ENCODE assay signal across 1 mouse cellular context in the genomic region with DNA sequence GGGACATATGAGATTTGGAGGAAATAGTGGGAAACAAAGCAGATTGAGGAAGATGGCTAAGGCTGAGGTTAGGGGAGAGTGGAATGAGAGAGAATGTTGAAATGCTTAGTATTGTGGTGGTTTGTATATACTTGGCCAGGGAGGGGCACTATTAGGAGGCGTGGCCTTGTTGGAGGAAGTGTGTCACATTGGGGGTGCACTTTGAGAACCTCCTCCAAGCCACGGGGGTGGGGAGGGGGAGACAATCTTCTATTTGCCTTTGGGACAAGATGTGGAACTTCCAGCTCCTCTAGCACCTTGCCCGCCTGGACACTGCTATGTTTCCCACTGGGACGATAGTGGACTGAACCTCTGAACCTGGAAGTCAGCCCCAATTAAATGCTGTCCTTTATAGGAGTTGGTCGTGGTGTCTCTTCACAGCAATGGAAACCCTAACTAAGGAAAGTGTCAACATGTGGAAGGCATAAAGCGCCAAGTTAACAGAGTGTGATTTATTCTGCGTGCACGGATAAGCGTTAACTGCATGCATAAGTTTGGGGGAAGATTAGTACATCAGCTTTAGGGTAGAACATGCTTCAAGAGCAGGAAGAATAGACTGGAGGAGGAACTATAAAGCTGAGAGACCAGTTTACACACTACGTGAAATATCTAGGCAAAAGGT.
TF ChIP-seq lines count a peak whose summit lies in the region.

No protein-coding gene starts in this region.

TF ChIP-seq in MEL, 35 proteins besides CTCF, POLR2A, EP300 and RAD21 (continued from another document):
- TF ChIP-seq MAZ (IDR thresholded peaks at IDR 0.05; ENCODE audit: low read depth, low read length) (0 out of 2 replicates have a peak, but pooled peaks have one; percentile 43), HCFC1 (IDR thresholded peaks at IDR 0.05; ENCODE audit: low read depth, low read length) (no peak; the same call in 1 of the 2 replicates), NRF1 (IDR thresholded peaks at IDR 0.05; ENCODE audit: insufficient read depth, low read depth, low read length, poor library complexity, severe bottlenecking) (no peak), TAL1 (IDR thresholded peaks at IDR 0.05; ENCODE audit: low read length) (0 out of 2 replicates have a peak, but pooled peaks have one; percentile 9), GABPA (IDR thresholded peaks at IDR 0.05; ENCODE audit: low read depth, low read length) (no peak), JUND (IDR thresholded peaks at IDR 0.05; ENCODE audit: low read depth, low read length) (no peak), GATA1 (IDR thresholded peaks at IDR 0.05; ENCODE audit: low read depth, low read length) (0 out of 2 replicates have a peak, but pooled peaks have one; percentile 33), ZMIZ1 (IDR thresholded peaks at IDR 0.05; ENCODE audit: low read depth, low read length) (no peak), CHD1 (IDR thresholded peaks at IDR 0.05; ENCODE audit: low read depth, low read length) (no peak), ZNF384 (IDR thresholded peaks at IDR 0.05; ENCODE audit: low read depth, low read length) (no peak), POLR2AphosphoS2 (IDR thresholded peaks at IDR 0.05; ENCODE audit: low read length) (no peak), ZKSCAN1 (IDR thresholded peaks at IDR 0.05; ENCODE audit: low read depth, low read length) (no peak), KAT2A (conservative IDR thresholded peaks at IDR 0.05; ENCODE audit: low read depth, low read length) (no peak), SIN3A (IDR thresholded peaks at IDR 0.05; ENCODE audit: low read length) (peak; percentile 35), UBTF (IDR thresholded peaks at IDR 0.05; ENCODE audit: borderline replicate concordance, insufficient read depth, low read depth, low read length) (no peak), TBP (IDR thresholded peaks at IDR 0.05; ENCODE audit: low read depth, low read length) (no peak)
